Mouse (Mus musculus) central nervous system, embryonic 18 days (tissue): ENCODE results near the gene Calml3. TPM values are rescaled to one million over a fixed set of nuclear protein-coding genes. Genes with fewer than 3 reads are reported as not detected.

Source experiments
- polyA plus RNA-seq: library from polyadenylated mRNA; depleted of rRNA; stranded (reverse); fragments of >200 nt; gene quantifications from 2 replicates; pipeline ENCODE4 v1.2.3, GENCODE M21; 2012; rRNA removed

Gene Calml3
- not detected in 2 replicates for polyA plus RNA-seq

GRCm38 (mm10) chr13:3804186-3804585, at the start of gene Calml3:
Calml3 (minus strand) TSS chr13:3804316.

GRCm38 (mm10) chr13:3837312-3837807, 33.2 kb upstream of the Calml3 start, which contains the start of gene Calm4:
Calm4 (plus strand) TSS chr13:3837757.

Other genes with a start within 250 kb of the Calml3 start
- 29.7 and 33.9 TPM in 2 replicates for gene Fam208b, start 193.2 kb downstream of the Calml3 start, polyA plus RNA-seq
- 18.3 and 19.0 TPM in 2 replicates for gene Asb13, start 170.3 kb downstream of the Calml3 start, polyA plus RNA-seq
- not detected in 2 replicates for gene Calm4, start 33.4 kb upstream of the Calml3 start, polyA plus RNA-seq
- gene Calm5, start 49.9 kb upstream of the Calml3 start, polyA plus RNA-seq, result not detected in 2 replicates
- gene Net1, start 113.9 kb upstream of the Calml3 start, polyA plus RNA-seq, result 6.2 and 6.3 TPM in 2 replicates
- gene Tubal3, start 114.0 kb upstream of the Calml3 start, polyA plus RNA-seq, result 0.03 TPM in 1 of 2 replicates, not detected in the other
- 0.36 and 0.69 TPM in 2 replicates for gene Ucn3, start 141.0 kb upstream of the Calml3 start, polyA plus RNA-seq
- gene Akr1c14, start 244.7 kb upstream of the Calml3 start, polyA plus RNA-seq, result 0.54 and 0.84 TPM in 2 replicates